Mouse (Mus musculus) CH12.LX (cell line): ENCODE data around the gene Iqcd. TPM values are rescaled to one million over a fixed set of nuclear protein-coding genes. Genes with fewer than 3 reads are reported as not detected.

Experiments
- DNase-seq: peaks from one replicate; pipeline ENCODE4 v3.0.0-alpha.2; 2013; ENCODE audit errors: extremely low read depth
- H3K27ac ChIP-seq: 2 replicates; pipeline ENCODE4 v1.5.1; 2012; ENCODE audit warnings: low read depth, mild to moderate bottlenecking, control low read depth, moderate library complexity; ENCODE audit not compliant: insufficient read depth
- H3K27me3 ChIP-seq: replicated peaks from 2 replicates; pipeline ENCODE3; 2012; ENCODE audit warnings: inconsistent platforms
- H3K36me3 ChIP-seq, 2 experiments: replicated peaks in 1 of 2; 2 replicates each; pipeline versions ENCODE3 to v1.6.1; 2012; ENCODE audit warnings: inconsistent platforms in 1 of 2, low read length in 1 of 2, mild to moderate bottlenecking in 1 of 2, mixed read lengths in 1 of 2, moderate library complexity in 1 of 2; ENCODE audit not compliant: control insufficient read depth in 1 of 2, insufficient read depth in 1 of 2
- H3K4me1 ChIP-seq, 2 experiments: 2 replicates each; pipeline ENCODE4 v1.6.1; 2012; ENCODE audit warnings: inconsistent platforms in 1 of 2, moderate library complexity in 1 of 2; ENCODE audit not compliant: insufficient read depth in 2 of 2, control insufficient read depth in 1 of 2
- H3K4me2 ChIP-seq: 2 replicates; pipeline ENCODE4 v1.6.1; 2012; ENCODE audit warnings: low read depth, mild to moderate bottlenecking, control low read depth; ENCODE audit not compliant: poor library complexity, insufficient read depth, severe bottlenecking
- H3K4me3 ChIP-seq, 3 experiments: fragments of 150-350 bp in 1 of 3; sonication (generic) in 1 of 3; replicated peaks in 1 of 3; 2 replicates each; pipeline versions ENCODE3 to v1.5.1; 2011 to 2012; ENCODE audit warnings: low read depth in 2 of 3, low read length in 2 of 3, mild to moderate bottlenecking in 2 of 3, moderate library complexity in 2 of 3, control low read depth in 1 of 3, improper control_type of control experiment in 1 of 3, inconsistent platforms in 1 of 3, mixed read lengths in 1 of 3; ENCODE audit not compliant: poor library complexity in 1 of 3
- H3K79me2 ChIP-seq: replicated peaks from 2 replicates; pipeline ENCODE4 v1.6.1; 2012; ENCODE audit warnings: mild to moderate bottlenecking, moderate library complexity; ENCODE audit not compliant: control insufficient read depth, poor library complexity, insufficient read depth, severe bottlenecking; ENCODE audit errors: extremely low read depth
- H3K9ac ChIP-seq: 2 replicates; pipeline ENCODE4 v1.6.1; 2012; ENCODE audit warnings: low read depth, mild to moderate bottlenecking, control low read depth, moderate library complexity; ENCODE audit not compliant: insufficient read depth
- H3K9me3 ChIP-seq: replicated peaks from 2 replicates; pipeline ENCODE3; 2012; ENCODE audit warnings: low read length, inconsistent platforms, mixed read lengths
- CHD2 ChIP-seq: IDR thresholded peaks from 2 replicates; pipeline ENCODE4 v1.6.1; 2011; ENCODE audit warnings: low read length, improper control_type of control experiment
- CTCF ChIP-seq, 2 experiments: IDR thresholded peaks in 1 of 2; conservative IDR thresholded peaks in 1 of 2; 2 replicates each; pipeline ENCODE4 v1.5.1; 2011 to 2012; ENCODE audit warnings: low read depth in 2 of 2, low read length in 2 of 2, improper control_type of control experiment in 1 of 2, inconsistent platforms in 1 of 2, mild to moderate bottlenecking in 1 of 2, moderate library complexity in 1 of 2
- ELF1 ChIP-seq: IDR thresholded peaks from 2 replicates; pipeline ENCODE4 v1.6.1; 2014; ENCODE audit warnings: low read depth, mild to moderate bottlenecking, inconsistent platforms, low read length, improper control_type of control experiment
- ETS1 ChIP-seq: conservative IDR thresholded peaks from 2 replicates; pipeline ENCODE4 v1.6.1; 2012; ENCODE audit warnings: low read depth, mild to moderate bottlenecking, inconsistent platforms, low read length, improper control_type of control experiment, moderate library complexity
- GABPA ChIP-seq: IDR thresholded peaks from 2 replicates; pipeline ENCODE4 v1.6.1; 2012; ENCODE audit warnings: low read depth, low read length, improper control_type of control experiment, inconsistent platforms; ENCODE audit not compliant: insufficient replicate concordance
- HCFC1 ChIP-seq: IDR thresholded peaks from 2 replicates; pipeline ENCODE4 v1.6.1; 2012; ENCODE audit warnings: low read depth, mild to moderate bottlenecking, inconsistent platforms, low read length, improper control_type of control experiment
- IRF4 ChIP-seq: IDR thresholded peaks from 2 replicates; pipeline ENCODE4 v1.6.1; 2014; ENCODE audit warnings: low read depth, mild to moderate bottlenecking, inconsistent platforms, low read length, improper control_type of control experiment
- KAT2A ChIP-seq: IDR thresholded peaks from 2 replicates; pipeline ENCODE4 v1.6.1; 2012; ENCODE audit warnings: low read length, improper control_type of control experiment, inconsistent platforms; ENCODE audit not compliant: insufficient replicate concordance
- MAFK ChIP-seq: IDR thresholded peaks from 2 replicates; pipeline ENCODE4 v1.6.1; 2011; ENCODE audit warnings: low read length, improper control_type of control experiment; ENCODE audit not compliant: insufficient replicate concordance
- MAZ ChIP-seq: IDR thresholded peaks from 2 replicates; pipeline ENCODE4 v1.6.1; 2012; ENCODE audit warnings: low read depth, mild to moderate bottlenecking, inconsistent platforms, low read length, improper control_type of control experiment, moderate library complexity
- MEF2A ChIP-seq: IDR thresholded peaks from 2 replicates; pipeline ENCODE4 v1.6.1; 2014; ENCODE audit warnings: low read depth, mild to moderate bottlenecking, inconsistent platforms, low read length, improper control_type of control experiment, borderline replicate concordance
- MYC ChIP-seq: IDR thresholded peaks from 2 replicates; pipeline ENCODE4 v1.6.1; 2011; ENCODE audit warnings: low read depth, mild to moderate bottlenecking, improper control_type of control experiment, low read length
- NELFE ChIP-seq: IDR thresholded peaks from 2 replicates; pipeline ENCODE4 v1.6.1; 2011; ENCODE audit warnings: low read depth, low read length, improper control_type of control experiment
- POLR2AphosphoS2 ChIP-seq: IDR thresholded peaks from 2 replicates; pipeline ENCODE4 v1.6.1; 2011; ENCODE audit warnings: low read depth, low read length, improper control_type of control experiment
- RCOR1 ChIP-seq: conservative IDR thresholded peaks from 2 replicates; pipeline ENCODE4 v1.6.1; 2012; ENCODE audit warnings: low read depth, mild to moderate bottlenecking, inconsistent platforms, low read length, improper control_type of control experiment
- SIN3A ChIP-seq: IDR thresholded peaks from 2 replicates; pipeline ENCODE4 v1.6.1; 2012; ENCODE audit warnings: low read length, improper control_type of control experiment, inconsistent platforms
- SMC3 ChIP-seq: IDR thresholded peaks from 2 replicates; pipeline ENCODE4 v1.6.1; 2011; ENCODE audit warnings: low read depth, low read length, improper control_type of control experiment
- TBP ChIP-seq: conservative IDR thresholded peaks from 2 replicates; pipeline ENCODE4 v1.6.1; 2011; ENCODE audit warnings: low read depth, low read length, improper control_type of control experiment
- TCF12 ChIP-seq: IDR thresholded peaks from 2 replicates; pipeline ENCODE4 v1.6.1; 2014; ENCODE audit warnings: low read depth, mild to moderate bottlenecking, inconsistent platforms, low read length, improper control_type of control experiment
- UBTF ChIP-seq: IDR thresholded peaks from 2 replicates; pipeline ENCODE4 v1.6.1; 2012; ENCODE audit warnings: low read depth, mild to moderate bottlenecking, inconsistent platforms, low read length, improper control_type of control experiment, moderate library complexity
- USF2 ChIP-seq: conservative IDR thresholded peaks from 2 replicates; pipeline ENCODE4 v1.6.1; 2011; ENCODE audit warnings: low read depth, low read length, improper control_type of control experiment
- ZMIZ1 ChIP-seq: IDR thresholded peaks from 2 replicates; pipeline ENCODE4 v1.6.1; 2012; ENCODE audit warnings: low read depth, mild to moderate bottlenecking, inconsistent platforms, low read length, improper control_type of control experiment
- dilution Hi-C: fragments of 300-500 bp; cut with MboI; formaldehyde crosslinking; loops from 2 replicates; pipeline ENCODE4 v1.14.3; 2020; ENCODE audit warnings: low sequenced_read_pairs; ENCODE audit not compliant: extremely low pct_unique_long_range_greater_than_20kb, extremely low pct_ligation_motif_present
- in situ Hi-C: fragments of 300-500 bp; cut with MboI; formaldehyde crosslinking; loops from 3 replicates; pipeline ENCODE4 v1.14.3; 2019; ENCODE audit warnings: low sequenced_read_pairs, low pct_ligation_motif_present, low pct_unique_long_range_greater_than_20kb, mixed read lengths
- polyA plus RNA-seq: library from polyadenylated mRNA; unstranded; fragments of >175 nt; gene quantifications from 2 replicates; pipeline ENCODE4 v1.2.1, GENCODE M21; 2012; ENCODE audit warnings: low read depth; ENCODE audit not compliant: insufficient read length
- total RNA-seq, 2 experiments: library from RNA; depleted of rRNA; stranded (reverse); fragments of 300-350 nt in 1 of 2; fragments of >200 nt in 1 of 2; gene quantifications; 2 replicates each; pipeline ENCODE4 v1.2.3; 2012 to 2014

Gene Iqcd
- total and polyA plus RNA-seq, 3 experiments: 0.59 to 0.77 TPM; not detected in 1

GRCm38 (mm10) chr5:120567761-120568211 lies 21.0 kb upstream of the Iqcd start:
- no peak overlapping the region for H3K27ac ChIP-seq
- no peak for TF ChIP-seq TCF12
- no peak for TF ChIP-seq ELF1
- no peak for TF ChIP-seq POLR2AphosphoS2
- dilution Hi-C loops (no loop called here), in situ Hi-C loops (no loop called here)
- no peak overlapping the region for H3K4me3 ChIP-seq
- no peaks in the 10 kb centered on the region for H3K79me2 ChIP-seq
- no peak overlapping the region for H3K9ac ChIP-seq
- peaks cover 4 to 33% of the 10 kb centered on the region in 2 experiments; a peak in 3 of 4 replicates for H3K4me1 ChIP-seq
- no peaks in the 10 kb centered on the region for H3K27me3 ChIP-seq
- no peaks in the 10 kb centered on the region for H3K36me3 ChIP-seq
- no peaks in the 10 kb centered on the region for H3K9me3 ChIP-seq
- no peak for DNase-seq
- H3K4me2 ChIP-seq: no peak overlapping the region

DNA sequence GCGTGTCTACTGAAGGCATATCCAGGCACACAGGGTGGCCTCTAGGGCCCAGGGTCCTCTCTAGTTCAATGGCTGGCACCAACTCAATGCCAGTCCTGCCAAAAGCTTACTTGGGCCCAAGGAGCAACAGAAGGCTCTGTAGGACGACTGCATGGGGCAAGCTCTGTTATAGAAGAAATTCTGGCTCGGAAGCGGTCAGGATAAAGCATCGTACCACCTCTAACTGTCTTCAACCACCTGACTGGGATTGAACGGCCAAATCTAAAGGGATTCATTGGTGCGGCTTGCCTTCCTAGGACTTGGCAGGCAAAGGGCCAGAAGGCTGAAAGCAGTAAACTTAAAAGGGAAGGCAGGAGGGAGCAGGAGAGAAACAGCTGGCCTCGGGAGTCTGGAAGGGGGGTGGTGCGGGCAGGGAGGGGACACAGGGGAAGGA lies 20.5 kb upstream of the Iqcd start:
- dilution Hi-C loops: no loop called here
- H3K27me3 ChIP-seq: no peaks in the 10 kb centered on the region
- H3K36me3 ChIP-seq: no peaks in the 10 kb centered on the region
- no peaks in the 10 kb centered on the region for H3K79me2 ChIP-seq
- in situ Hi-C loops: no loop called here
- no peaks in the 10 kb centered on the region for H3K9me3 ChIP-seq
- no peak for DNase-seq
- H3K27ac ChIP-seq: no peak overlapping the region
- no peak overlapping the region for H3K4me2 ChIP-seq
- TF ChIP-seq CTCF (conservative IDR thresholded peaks at IDR 0.05 in 1 of 2, IDR thresholded peaks at IDR 0.05 in 1 of 2; ENCODE audit: low read depth in 2 of 2, low read length in 2 of 2) (no peak), TBP (no peak), CHD2 (no peak), ETS1 (no peak), MAZ (no peak), GABPA (no peak), USF2 (no peak), MEF2A (no peak), HCFC1 (no peak), SMC3 (no peak)
- TF ChIP-seq, all 38 proteins: peak for 0
- H3K9ac ChIP-seq: no peak overlapping the region
- no peak overlapping the region for H3K4me3 ChIP-seq
- H3K4me1 ChIP-seq: peaks cover 4 to 30% of the 10 kb centered on the region in 2 experiments; a peak in 3 of 4 replicates

DNA sequence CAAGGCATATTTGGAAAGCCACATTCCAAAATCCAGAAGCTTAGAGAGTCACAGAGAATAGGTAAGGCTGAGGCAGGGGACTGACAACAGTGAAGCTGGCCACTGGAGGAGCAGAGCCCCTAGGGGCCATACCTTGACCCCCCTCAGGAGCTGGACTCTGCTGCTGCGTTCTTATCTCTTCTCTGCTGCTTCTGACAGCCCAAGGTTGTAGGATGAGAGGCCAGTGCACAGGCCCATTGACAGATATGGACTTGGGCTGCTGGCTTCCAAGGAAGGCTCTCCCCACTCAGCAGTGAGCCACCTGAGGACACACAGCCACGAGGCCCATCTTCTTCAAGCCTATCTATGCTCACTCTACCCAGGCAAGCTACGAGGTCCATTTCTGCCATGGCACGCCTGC lies 19.9 kb upstream of the Iqcd start:
- no peaks in the 10 kb centered on the region for H3K9me3 ChIP-seq
- no peaks in the 10 kb centered on the region for H3K79me2 ChIP-seq
- dilution Hi-C loops: no loop called here
- TF ChIP-seq IRF4 (no peak), TCF12 (no peak), NELFE (no peak), ZMIZ1 (no peak), MAFK (no peak), MYC (no peak), KAT2A (no peak), SIN3A (no peak), RCOR1 (no peak), UBTF (no peak), SMC3 (no peak), POLR2AphosphoS2 (no peak)
- no peaks in the 10 kb centered on the region for H3K36me3 ChIP-seq
- in situ Hi-C loops: no loop called here
- H3K4me2 ChIP-seq: no peak overlapping the region
- no peak overlapping the region for H3K9ac ChIP-seq
- H3K27ac ChIP-seq: no peak overlapping the region
- H3K4me3 ChIP-seq: no peak overlapping the region
- H3K4me1 ChIP-seq: peaks cover 4 to 28% of the 10 kb centered on the region in 2 experiments; a peak in 3 of 4 replicates
- H3K27me3 ChIP-seq: no peaks in the 10 kb centered on the region
- no peak for DNase-seq
